ENCODE assay signal across 9 mouse cellular contexts in the genomic region with DNA sequence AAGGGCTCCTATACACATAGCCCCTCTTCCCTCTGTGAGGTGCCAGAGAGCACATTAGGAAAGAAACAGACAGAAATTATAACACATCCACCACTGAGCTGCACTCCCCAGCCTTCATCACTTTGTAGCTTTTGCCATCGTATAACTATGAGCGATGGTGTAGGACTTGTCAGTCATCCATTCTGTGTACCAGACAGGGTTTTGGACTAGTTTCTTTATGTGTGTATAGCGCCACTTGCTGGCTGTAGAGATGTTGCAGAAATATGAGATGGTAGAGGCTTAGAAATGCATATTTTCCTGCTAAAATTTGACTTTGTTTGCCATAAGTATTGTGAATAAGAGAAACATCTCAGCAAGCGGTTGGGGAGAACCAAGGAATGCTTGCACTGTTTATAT. TPM values are rescaled to one million over a fixed set of nuclear protein-coding genes. Genes with fewer than 3 reads are reported as not detected.
DNase-seq lines count a peak whose midpoint lies in the region; ATAC-seq and TF ChIP-seq lines count a peak whose summit lies in the region.
"Had no signal": no experiment of that assay in that cellular context is flagged by ENCODE, and none has a peak within 500 bp of the region (broad histone marks: within the 10 kb centered on the region; RNA-seq: fewer than 3 reads in every experiment).

No protein-coding gene starts in this region.

- peak; percentile 65 for DNase-seq in heart, adult 8-10 months (ENCODE audit: low spot score)
- DNase-seq in cerebellum, adult 18-20 months = peak; percentile 72 to 74
- DNase-seq in heart, postnatal 0 days (ENCODE audit: low spot score) = peak; percentile 75
- peak; percentile 43 to 64 for DNase-seq in layer of hippocampus, adult 8-10 months (ENCODE audit: low spot score in 2 of 2)
- DNase-seq in midbrain, postnatal 0 days (ENCODE audit: low spot score) = peak; percentile 78
- peak; percentile 72 for DNase-seq in thymus, postnatal 4 days

- no peaks in the 10 kb centered on the region for H3K9me3 ChIP-seq in heart, embryonic 12.5 days (replicated peaks)
- H3K9me3 ChIP-seq in E14TG2a.4 (ENCODE audit: low read length) = no peaks in the 10 kb centered on the region
- no peaks in the 10 kb centered on the region for H3K9me3 ChIP-seq in heart, postnatal 0 days (replicated peaks; ENCODE audit: control insufficient read depth, low read length)
- H3K9me3 ChIP-seq in midbrain, postnatal 0 days (ENCODE audit: low read length) = no peaks in the 10 kb centered on the region

- H3K27ac ChIP-seq in heart, embryonic 12.5 days (ENCODE audit: poor library complexity, severe bottlenecking) = no peak overlapping the region
- no peak overlapping the region for H3K27ac ChIP-seq in heart, postnatal 0 days (ENCODE audit: low read depth)
- H3K27ac ChIP-seq in midbrain, postnatal 0 days (ENCODE audit: low read depth, low read length) = no peak overlapping the region

- H3K36me3 ChIP-seq in heart, embryonic 12.5 days = peaks cover 7% of the 10 kb centered on the region
- H3K36me3 ChIP-seq in E14TG2a.4 (ENCODE audit: insufficient read depth, low read length) = peaks cover 10% of the 10 kb centered on the region
- H3K36me3 ChIP-seq in heart, postnatal 0 days (replicated peaks; ENCODE audit: control insufficient read depth, insufficient read depth, low read length) = peaks cover 8% of the 10 kb centered on the region; the same call in 1 of the 2 replicates
- H3K36me3 ChIP-seq in midbrain, postnatal 0 days (ENCODE audit: insufficient read depth, low read length) = peaks cover under 1% of the 10 kb centered on the region

- H3K27me3 ChIP-seq in heart, embryonic 12.5 days (replicated peaks) = no peaks in the 10 kb centered on the region
- H3K27me3 ChIP-seq in E14TG2a.4 (ENCODE audit: insufficient read depth, low read length) = no peaks in the 10 kb centered on the region
- H3K27me3 ChIP-seq in heart, postnatal 0 days (ENCODE audit: control insufficient read depth, insufficient read depth, low read length) = no peaks in the 10 kb centered on the region
- H3K27me3 ChIP-seq in midbrain, postnatal 0 days (ENCODE audit: insufficient read depth, low read length) = no peaks in the 10 kb centered on the region

- H3K4me2 ChIP-seq in heart, embryonic 12.5 days = no peak overlapping the region
- H3K4me2 ChIP-seq in heart, postnatal 0 days (ENCODE audit: low read depth, low read length) = no peak overlapping the region
- no peak overlapping the region for H3K4me2 ChIP-seq in midbrain, postnatal 0 days (ENCODE audit: low read depth, low read length, poor library complexity, severe bottlenecking)

- 37% methylated on average over 4 of the region's 4 CpGs for WGBS in heart, embryonic 12.5 days
- 27% methylated on average over 4 of the region's 4 CpGs for whole genome bisulfite sequencing in heart, postnatal 0 days
- 27% methylated on average over 4 of the region's 4 CpGs for WGBS in midbrain, postnatal 0 days

- no peak for TF ChIP-seq EP300 in heart, postnatal 0 days (IDR thresholded peaks at IDR 0.05; ENCODE audit: low read depth)

- no peak for ATAC-seq in heart, embryonic 12.5 days (ENCODE audit: insufficient number of reproducible peaks, low FRiP score)
- peak; percentile 57; the same call in 1 of the 2 replicates for ATAC-seq in heart, postnatal 0 days (ENCODE audit: insufficient read depth, low read depth)
- ATAC-seq in midbrain, postnatal 0 days (ENCODE audit: low FRiP score) = no peak

- peak; percentile 54 for TF ChIP-seq CTCF in E14TG2a.4 (conservative IDR thresholded peaks at IDR 0.05; ENCODE audit: low read length)
- TF ChIP-seq CTCF in heart, postnatal 0 days (IDR thresholded peaks at IDR 0.05; ENCODE audit: low read depth) = peak; percentile 85
- TF ChIP-seq CTCF in midbrain, postnatal 0 days (IDR thresholded peaks at IDR 0.05) = peak; percentile 87

- no peak overlapping the region for H3K9ac ChIP-seq in heart, embryonic 12.5 days
- H3K9ac ChIP-seq in heart, postnatal 0 days (replicated peaks; ENCODE audit: low read depth, low read length) = no peak overlapping the region
- no peak overlapping the region for H3K9ac ChIP-seq in midbrain, postnatal 0 days (replicated peaks; ENCODE audit: low read length, poor library complexity, severe bottlenecking)

- H3K4me1 ChIP-seq in heart, embryonic 12.5 days (replicated peaks) = peaks cover 41% of the 10 kb centered on the region
- peaks cover 7% of the 10 kb centered on the region; the same call in 1 of the 2 replicates for H3K4me1 ChIP-seq in E14TG2a.4 (replicated peaks; ENCODE audit: low read depth, low read length)
- peaks cover 15% of the 10 kb centered on the region for H3K4me1 ChIP-seq in heart, postnatal 0 days (ENCODE audit: control insufficient read depth, insufficient read depth)
- no peaks in the 10 kb centered on the region for H3K4me1 ChIP-seq in midbrain, postnatal 0 days (ENCODE audit: insufficient read depth, low read length)

- no peak overlapping the region for H3K4me3 ChIP-seq in heart, embryonic 12.5 days
- no peak overlapping the region for H3K4me3 ChIP-seq in E14TG2a.4 (replicated peaks; ENCODE audit: low read length)
- H3K4me3 ChIP-seq in heart, postnatal 0 days (ENCODE audit: low read depth, low read length) = no peak overlapping the region
- no peak overlapping the region for H3K4me3 ChIP-seq in midbrain, postnatal 0 days (ENCODE audit: low read depth, low read length)

RNA-seq across cellular contexts. Expression of a gene that starts 42.2 kb away (rescaled TPM):
- 10 to 100 TPM; 23.4 to 30.6 (median 27.3) TPM for total RNA-seq in heart, adult 8-10 months (2022)
- 14.2 TPM in 2 replicates for polyA plus RNA-seq in heart, embryonic 12.5 days (2016; fragmentation: Nextera tagmentation; extraction: Ambion mirVana)
- total RNA-seq in heart, postnatal 0 days (2014; rRNA removed; ENCODE audit: low replicate concordance) = 12.0 and 13.4 TPM in 2 replicates
- 5.9 and 7.3 TPM in 2 replicates for polyA plus RNA-seq in heart, postnatal 0 days (2015; fragmentation: Nextera tagmentation; extraction: Ambion mirVana)
- 10 to 100 TPM; 17.7 to 23.0 (median 21.0) TPM for total RNA-seq in layer of hippocampus, adult 8-10 months (2022)
- total RNA-seq in midbrain, postnatal 0 days (2014; rRNA removed) = 16.6 and 17.9 TPM in 2 replicates
- 9.8 and 11.3 TPM in 2 replicates for polyA plus RNA-seq in midbrain, postnatal 0 days (2015; fragmentation: Nextera tagmentation; extraction: Ambion mirVana)

RNA-seq across cellular contexts. Expression of a gene that starts 52.3 kb away (rescaled TPM):
- total RNA-seq in heart, adult 8-10 months (2022) = not detected
- not detected in 2 replicates for polyA plus RNA-seq in heart, embryonic 12.5 days (2016; fragmentation: Nextera tagmentation; extraction: Ambion mirVana)
- not detected in 2 replicates for total RNA-seq in heart, postnatal 0 days (2014; rRNA removed; ENCODE audit: low replicate concordance)
- 0.05 TPM in 1 of 2 replicates, not detected in the other for polyA plus RNA-seq in heart, postnatal 0 days (2015; fragmentation: Nextera tagmentation; extraction: Ambion mirVana)
- total RNA-seq in layer of hippocampus, adult 8-10 months (2022) = under 1 TPM; 0.72 to 0.93 (median 0.85) TPM
- total RNA-seq in midbrain, postnatal 0 days (2014; rRNA removed) = 0.61 and 0.77 TPM in 2 replicates
- 1.2 and 1.3 TPM in 2 replicates for polyA plus RNA-seq in midbrain, postnatal 0 days (2015; fragmentation: Nextera tagmentation; extraction: Ambion mirVana)

RNA-seq across cellular contexts. Expression of a gene that starts 52.5 kb away (rescaled TPM):
- not detected for total RNA-seq in heart, adult 8-10 months (2022)
- not detected in 2 replicates for polyA plus RNA-seq in heart, embryonic 12.5 days (2016; fragmentation: Nextera tagmentation; extraction: Ambion mirVana)
- not detected in 2 replicates for total RNA-seq in heart, postnatal 0 days (2014; rRNA removed; ENCODE audit: low replicate concordance)
- not detected in 2 replicates for polyA plus RNA-seq in heart, postnatal 0 days (2015; fragmentation: Nextera tagmentation; extraction: Ambion mirVana)
- total RNA-seq in layer of hippocampus, adult 8-10 months (2022) = not detected
- total RNA-seq in midbrain, postnatal 0 days (2014; rRNA removed) = not detected in 2 replicates
- not detected in 2 replicates for polyA plus RNA-seq in midbrain, postnatal 0 days (2015; fragmentation: Nextera tagmentation; extraction: Ambion mirVana)
- total RNA-seq: left cerebral cortex, postnatal 10 days had no signal
